Comparison of ENCODE assay signal across 9 mouse cellular contexts in the genomic region with DNA sequence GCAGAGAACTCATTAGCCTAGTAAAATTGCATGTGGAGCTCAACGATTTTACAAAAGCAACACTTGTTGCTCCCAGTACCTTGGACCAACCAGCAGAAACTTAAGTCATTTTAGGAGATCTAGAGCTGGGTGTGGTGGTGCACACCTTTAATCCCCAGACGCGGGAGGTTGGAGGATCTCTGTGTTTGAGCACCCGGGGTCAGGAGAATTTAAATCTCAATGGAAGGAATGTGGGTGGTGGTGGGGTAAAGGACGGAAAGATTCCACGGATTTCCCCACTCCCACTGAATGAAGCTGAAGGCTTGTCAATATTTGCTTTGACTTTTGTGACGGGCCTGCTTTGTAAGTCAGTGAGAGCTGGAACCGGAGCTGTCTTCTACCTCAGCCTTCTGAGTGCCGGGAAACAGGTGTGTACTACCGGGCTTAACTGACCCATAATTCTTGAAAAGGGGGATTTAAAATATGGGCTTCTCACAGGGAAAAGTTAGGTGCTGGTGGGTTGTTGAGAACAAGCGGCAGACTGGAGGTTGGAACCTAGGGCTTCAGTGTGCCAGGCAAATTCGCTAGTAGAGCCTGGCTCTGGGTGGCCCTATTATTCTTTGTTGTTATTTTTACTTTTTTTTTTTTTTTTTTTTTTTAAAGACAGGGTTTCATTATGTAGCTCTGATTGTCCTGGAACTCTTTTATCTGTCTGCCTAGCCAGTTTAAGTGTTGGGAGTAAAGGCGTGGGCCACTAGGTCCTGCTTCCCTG. TPM values are rescaled to one million over a fixed set of nuclear protein-coding genes. Genes with fewer than 3 reads are reported as not detected.
A peak's percentile ranks its signal among the peaks of the same experiment; 100 is the strongest.
DNase-seq lines count a peak whose midpoint lies in the region; ATAC-seq and TF ChIP-seq lines count a peak whose summit lies in the region.
"Had no signal": no experiment of that assay in that cellular context is flagged by ENCODE, and none has a peak within 500 bp of the region (broad histone marks: within the 10 kb centered on the region; RNA-seq: fewer than 3 reads in every experiment).

No protein-coding gene starts in this region.

- ATAC-seq in liver, embryonic 11.5 days (replicated peaks; ENCODE audit: low FRiP score) = no peak
- no peak for ATAC-seq in forebrain, embryonic 11.5 days (replicated peaks; ENCODE audit: low FRiP score)
- ATAC-seq in liver, embryonic 12.5 days = no peak
- no peak for ATAC-seq in granulocyte monocyte progenitor cell, adult 5-6 weeks (replicated peaks; ENCODE audit: poor library complexity, severe bottlenecking)

- WGBS in liver, embryonic 11.5 days = 59% methylated on average over 13 of the region's 13 CpGs
- 20% methylated on average over 13 of the region's 13 CpGs for WGBS in forebrain, embryonic 11.5 days
- WGBS in liver, embryonic 12.5 days (ENCODE audit: insufficient replicate concordance) = 66% methylated on average over 13 of the region's 13 CpGs

- no peak overlapping the region for H3K27ac ChIP-seq in liver, embryonic 11.5 days (ENCODE audit: low read depth, low read length)
- no peak overlapping the region for H3K27ac ChIP-seq in forebrain, embryonic 11.5 days (ENCODE audit: low read depth, low read length)
- no peak overlapping the region for H3K27ac ChIP-seq in liver, embryonic 12.5 days
- peak overlapping the region; percentile 92 for H3K27ac ChIP-seq in testis, adult 2 months (ENCODE audit: control insufficient read depth, insufficient read depth, low read depth, low read length)

- peaks cover 11% of the 10 kb centered on the region; the same call in 1 of the 2 replicates for H3K36me3 ChIP-seq in liver, embryonic 11.5 days (ENCODE audit: control insufficient read depth, insufficient read depth, low read length)
- H3K36me3 ChIP-seq in forebrain, embryonic 11.5 days (ENCODE audit: control insufficient read depth, insufficient read depth, low read length) = peaks cover 2% of the 10 kb centered on the region; the same call in 1 of the 2 replicates
- H3K36me3 ChIP-seq in liver, embryonic 12.5 days = peaks cover 24% of the 10 kb centered on the region
- no peaks in the 10 kb centered on the region for H3K36me3 ChIP-seq in testis, adult 2 months (ENCODE audit: control insufficient read depth, insufficient read depth, low read length)

- TF ChIP-seq CTCF in testis, adult 2 months (IDR thresholded peaks at IDR 0.05; ENCODE audit: control insufficient read depth, insufficient read depth, insufficient replicate concordance, low read depth, low read length) = no peak

- H3K9me3 ChIP-seq in liver, embryonic 11.5 days (ENCODE audit: control insufficient read depth, low read length) = no peaks in the 10 kb centered on the region
- H3K9me3 ChIP-seq in forebrain, embryonic 11.5 days (ENCODE audit: control insufficient read depth, low read length) = no peaks in the 10 kb centered on the region
- H3K9me3 ChIP-seq in liver, embryonic 12.5 days (replicated peaks) = no peaks in the 10 kb centered on the region

- H3K4me2 ChIP-seq in liver, embryonic 11.5 days = peak overlapping the region; percentile 84
- H3K4me2 ChIP-seq in forebrain, embryonic 11.5 days (ENCODE audit: low read depth, low read length, severe bottlenecking) = peak overlapping the region; percentile 70; the same call in 1 of the 2 replicates
- peak overlapping the region; percentile 81 for H3K4me2 ChIP-seq in liver, embryonic 12.5 days

- no peak overlapping the region for H3K9ac ChIP-seq in liver, embryonic 11.5 days (ENCODE audit: low read depth, low read length)
- H3K9ac ChIP-seq in forebrain, embryonic 11.5 days (ENCODE audit: low read length) = no peak overlapping the region; the same call in 1 of the 2 replicates
- no peak overlapping the region; the same call in 1 of the 2 replicates for H3K9ac ChIP-seq in liver, embryonic 12.5 days

- no peak overlapping the region for H3K4me3 ChIP-seq in liver, embryonic 11.5 days (ENCODE audit: low read depth, low read length)
- H3K4me3 ChIP-seq in forebrain, embryonic 11.5 days (ENCODE audit: low read depth, low read length) = peak overlapping the region; percentile 98; the same call in 1 of the 2 replicates
- no peak overlapping the region for H3K4me3 ChIP-seq in liver, embryonic 12.5 days
- peak overlapping the region; percentile 86 for H3K4me3 ChIP-seq in testis, adult 2 months (ENCODE audit: control insufficient read depth, low read depth, low read length)

- TF ChIP-seq POLR2A in testis, adult 2 months (IDR thresholded peaks at IDR 0.05; ENCODE audit: control insufficient read depth, low read depth, low read length) = no peak

- no peak for DNase-seq in liver, embryonic 11.5 days (ENCODE audit: low spot score)
- DNase-seq in liver = no peak
- DNase-seq in forebrain, embryonic 11.5 days (ENCODE audit: low spot score) = no peak
- DNase-seq in layer of hippocampus, adult 9-10 months (ENCODE audit: low spot score) = no peak
- no peak for DNase-seq in c-Kit-positive CD71-positive TER-119-positive erythroid progenitor cells, embryonic 14.5 days (ENCODE audit: low spot score)
- DNase-seq: kidney, postnatal 14 days had no signal

- H3K27me3 ChIP-seq in liver, embryonic 11.5 days (replicated peaks; ENCODE audit: control insufficient read depth, insufficient read depth, low read length) = no peaks in the 10 kb centered on the region
- no peaks in the 10 kb centered on the region for H3K27me3 ChIP-seq in forebrain, embryonic 11.5 days (ENCODE audit: control insufficient read depth, insufficient read depth, low read length)
- H3K27me3 ChIP-seq in liver, embryonic 12.5 days (replicated peaks) = no peaks in the 10 kb centered on the region
- H3K27me3 ChIP-seq in testis, adult 2 months (ENCODE audit: control insufficient read depth, insufficient read depth, low read length) = no peaks in the 10 kb centered on the region

- H3K4me1 ChIP-seq in liver, embryonic 11.5 days (replicated peaks; ENCODE audit: control insufficient read depth, insufficient read depth, low read length) = peaks cover 6% of the 10 kb centered on the region
- 0 out of 2 replicates have a peak, but pooled peaks cover 8% of the 10 kb centered on the region for H3K4me1 ChIP-seq in forebrain, embryonic 11.5 days (replicated peaks; ENCODE audit: control insufficient read depth, insufficient read depth, low read length)
- peaks cover 24% of the 10 kb centered on the region for H3K4me1 ChIP-seq in liver, embryonic 12.5 days
- peaks cover 15% of the 10 kb centered on the region for H3K4me1 ChIP-seq in testis, adult 2 months (ENCODE audit: control insufficient read depth, insufficient read depth, low read length)

RNA-seq across cellular contexts. Expression of a gene that starts 1.2 kb away (rescaled TPM):
- 41.5 and 44.9 TPM in 2 replicates for polyA plus RNA-seq in liver, embryonic 11.5 days (2014; fragmentation: Nextera tagmentation; extraction: Ambion mirVana)
- 55.7 and 63.2 TPM in 2 replicates for polyA plus RNA-seq in forebrain, embryonic 11.5 days (2014; fragmentation: Nextera tagmentation; extraction: Ambion mirVana)
- 33.8 and 35.9 TPM in 2 replicates for polyA plus RNA-seq in liver, embryonic 12.5 days (2016; fragmentation: Nextera tagmentation; extraction: Ambion mirVana)
- polyA plus RNA-seq in testis, adult 2 months (2012; rRNA removed) = 20.2 and 22.4 TPM in 2 replicates
- total RNA-seq in granulocyte monocyte progenitor cell, adult 5-6 weeks (2014; fragmentation: Nextera tagmentation) = 82.1 and 90.8 TPM in 2 replicates
- 94.3 and 103 TPM in 2 replicates for total RNA-seq in granulocyte monocyte progenitor cell, adult 5-6 weeks (2017)

RNA-seq across cellular contexts. Expression of a gene that starts 33.6 kb away (rescaled TPM):
- polyA plus RNA-seq in liver, embryonic 11.5 days (2014; fragmentation: Nextera tagmentation; extraction: Ambion mirVana) = 1.8 and 1.9 TPM in 2 replicates
- 24.1 and 27.7 TPM in 2 replicates for polyA plus RNA-seq in forebrain, embryonic 11.5 days (2014; fragmentation: Nextera tagmentation; extraction: Ambion mirVana)
- 0.45 and 0.68 TPM in 2 replicates for polyA plus RNA-seq in liver, embryonic 12.5 days (2016; fragmentation: Nextera tagmentation; extraction: Ambion mirVana)
- polyA plus RNA-seq in testis, adult 2 months (2012; rRNA removed) = 0.35 and 0.46 TPM in 2 replicates
- total RNA-seq in granulocyte monocyte progenitor cell, adult 5-6 weeks (2014; fragmentation: Nextera tagmentation) = 0.92 TPM in 1 of 2 replicates, not detected in the other
- 0.31 and 0.65 TPM in 2 replicates for total RNA-seq in granulocyte monocyte progenitor cell, adult 5-6 weeks (2017)

Comparison
In these comparisons a context has a peak if more than half of its experiments do, and no peak if none do; other contexts are left out.
1. H3K4me3 ChIP-seq: peak in forebrain, embryonic 11.5 days (single experiment) and testis, adult 2 months (single experiment); none in liver, embryonic 11.5 days (single experiment) and liver, embryonic 12.5 days (single experiment).
2. Peak in every context shown above with its lines, with median percentiles within 50 percentile points of each other: H3K4me2 ChIP-seq.